Mouse (Mus musculus) megakaryocyte progenitor cell, adult 5-6 weeks (primary cell): ENCODE data around the gene Prrg2. TPM values are rescaled to one million over a fixed set of nuclear protein-coding genes. Genes with fewer than 3 reads are reported as not detected.

Experiments
- ATAC-seq: replicated peaks from 2 replicates; pipeline ENCODE4 v1.8.0; 2016; ENCODE audit warnings: mild to moderate bottlenecking, moderate TSS enrichment, inconsistent platforms; ENCODE audit not compliant: poor library complexity
- total RNA-seq, 2 experiments: library from RNA; stranded (forward) in 1 of 2; stranded (reverse) in 1 of 2; fragments of 157-497, 149-512 nt in 1 of 2; fragments of 200-1000 nt in 1 of 2; gene quantifications; 2 replicates each; pipeline versions ENCODE4 v1.2.3 to v1.2.4; 2015 to 2017

The Prrg2 gene
- total RNA-seq, 2 experiments from 2014 or later, result 2.6 to 4.2 TPM

- ATAC-seq, result no peak
Measured at GRCm38 (mm10) chr7:45014096-45014451, 48.4 kb downstream of the Prrg2 start.

- ATAC-seq, result no peak
Measured at GRCm38 (mm10) chr7:45013366-45014095, 48.9 kb downstream of the Prrg2 start.

GRCm38 (mm10) chr7:45012824-45013223, 49.7 kb downstream of the Prrg2 start:
- no peak for ATAC-seq

GRCm38 (mm10) chr7:45012011-45012410, 50.5 kb downstream of the Prrg2 start:
- ATAC-seq, result no peak

GRCm38 (mm10) chr7:45008411-45008810, 54.1 kb downstream of the Prrg2 start:
- ATAC-seq, result no peak

GRCm38 (mm10) chr7:45007846-45008245, 54.6 kb downstream of the Prrg2 start:
- no peak for ATAC-seq

- ATAC-seq, result no peak
Measured at GRCm38 (mm10) chr7:45007141-45007540, 55.3 kb downstream of the Prrg2 start.

GRCm38 (mm10) chr7:45006503-45006902, 56.0 kb downstream of the Prrg2 start:
- ATAC-seq, result no peak

GRCm38 (mm10) chr7:45005321-45005992, 57.0 kb downstream of the Prrg2 start:
- no peak for ATAC-seq

- peak; percentile 39 for ATAC-seq
Measured at GRCm38 (mm10) chr7:45004546-45004945, 57.9 kb downstream of the Prrg2 start.

Other genes starting within 250 kb of the Prrg2 start
Only the 30 nearest of the 36 such genes appear.
- gene Pnkp, start 205.5 kb downstream of the Prrg2 start, total RNA-seq (2015), result 43.4 and 49.9 TPM in 2 replicates
- gene Pnkp, start 205.5 kb downstream of the Prrg2 start, total RNA-seq (2017), result 60.7 and 69.8 TPM in 2 replicates
- gene Ptov1, start 192.9 kb downstream of the Prrg2 start, total RNA-seq (2015), result 55.3 and 63.9 TPM in 2 replicates
- 25.5 and 41.5 TPM in 2 replicates for gene Ptov1, start 192.9 kb downstream of the Prrg2 start, total RNA-seq (2017)
- 26.0 and 36.8 TPM in 2 replicates for gene Med25, start 170.0 kb downstream of the Prrg2 start, total RNA-seq (2015)
- 11.4 and 14.5 TPM in 2 replicates for gene Med25, start 170.0 kb downstream of the Prrg2 start, total RNA-seq (2017)
- 9.8 and 10.6 TPM in 2 replicates for gene Fuz, start 166.6 kb downstream of the Prrg2 start, total RNA-seq (2015)
- 16.6 and 19.9 TPM in 2 replicates for gene Fuz, start 166.6 kb downstream of the Prrg2 start, total RNA-seq (2017)
- gene Ap2a1, start 133.2 kb downstream of the Prrg2 start, total RNA-seq (2015), result 36.1 and 40.4 TPM in 2 replicates
- gene Ap2a1, start 133.2 kb downstream of the Prrg2 start, total RNA-seq (2017), result 25.8 and 39.8 TPM in 2 replicates
- gene Tsks, start 119.5 kb downstream of the Prrg2 start, total RNA-seq (2015), result not detected in 2 replicates
- gene Tsks, start 119.5 kb downstream of the Prrg2 start, total RNA-seq (2017), result not detected in 2 replicates
- gene Cpt1c, start 87.8 kb downstream of the Prrg2 start, total RNA-seq (2015), result 0.42 and 0.54 TPM in 2 replicates
- 0.25 and 1.6 TPM in 2 replicates for gene Cpt1c, start 87.8 kb downstream of the Prrg2 start, total RNA-seq (2017)
- gene Prmt1, start 76.1 kb downstream of the Prrg2 start, total RNA-seq (2015), result 147 and 153 TPM in 2 replicates
- gene Prmt1, start 76.1 kb downstream of the Prrg2 start, total RNA-seq (2017), result 113 and 135 TPM in 2 replicates
- gene Irf3, start 65.0 kb downstream of the Prrg2 start, total RNA-seq (2015), result 71.9 and 79.5 TPM in 2 replicates
- 70.4 and 89.4 TPM in 2 replicates for gene Irf3, start 65.0 kb downstream of the Prrg2 start, total RNA-seq (2017)
- gene Bcl2l12, start 64.0 kb downstream of the Prrg2 start, total RNA-seq (2015), result 22.6 and 25.9 TPM in 2 replicates
- gene Bcl2l12, start 64.0 kb downstream of the Prrg2 start, total RNA-seq (2017), result 26.2 and 28.0 TPM in 2 replicates
- 19.5 and 21.9 TPM in 2 replicates for gene Scaf1, start 46.3 kb downstream of the Prrg2 start, total RNA-seq (2015)
- 8.7 and 11.2 TPM in 2 replicates for gene Scaf1, start 46.3 kb downstream of the Prrg2 start, total RNA-seq (2017)
- 4.8 and 6.1 TPM in 2 replicates for gene Rras, start 44.7 kb downstream of the Prrg2 start, total RNA-seq (2015)
- gene Rras, start 44.7 kb downstream of the Prrg2 start, total RNA-seq (2017), result 1.1 TPM in 1 of 2 replicates, not detected in the other
- gene Prr12, start 9.8 kb downstream of the Prrg2 start, total RNA-seq (2015), result 20.5 and 21.7 TPM in 2 replicates
- 2.8 and 4.0 TPM in 2 replicates for gene Prr12, start 9.8 kb downstream of the Prrg2 start, total RNA-seq (2017)
- gene Nosip, start 248 bp downstream of the Prrg2 start, total RNA-seq (2015), result 39.7 and 45.0 TPM in 2 replicates
- gene Nosip, start 248 bp downstream of the Prrg2 start, total RNA-seq (2017), result 46.8 and 49.2 TPM in 2 replicates
- 4.6 and 7.8 TPM in 2 replicates for gene Rcn3, start 29.5 kb upstream of the Prrg2 start, total RNA-seq (2015)
- gene Rcn3, start 29.5 kb upstream of the Prrg2 start, total RNA-seq (2017), result 5.4 TPM in 2 replicates
- gene Fcgrt, start 41.2 kb upstream of the Prrg2 start, total RNA-seq (2015), result 0.54 and 0.62 TPM in 2 replicates
- 3.9 TPM in 2 replicates for gene Fcgrt, start 41.2 kb upstream of the Prrg2 start, total RNA-seq (2017)
- gene Rps11, start 61.8 kb upstream of the Prrg2 start, total RNA-seq (2015), result 3,046 and 3,197 TPM in 2 replicates
- 1,081 and 1,541 TPM in 2 replicates for gene Rps11, start 61.8 kb upstream of the Prrg2 start, total RNA-seq (2017)
- 2,930 and 3,118 TPM in 2 replicates for gene Rpl13a, start 66.1 kb upstream of the Prrg2 start, total RNA-seq (2015)
- gene Rpl13a, start 66.1 kb upstream of the Prrg2 start, total RNA-seq (2017), result 3,320 and 3,859 TPM in 2 replicates
- not detected in 2 replicates for gene Gm45713, start 73.6 kb upstream of the Prrg2 start, total RNA-seq (2015)
- 1.4 TPM in 1 of 2 replicates, not detected in the other for gene Gm45713, start 73.6 kb upstream of the Prrg2 start, total RNA-seq (2017)
- gene Flt3l, start 73.8 kb upstream of the Prrg2 start, total RNA-seq (2015), result 8.2 and 8.5 TPM in 2 replicates
- 4.7 and 7.0 TPM in 2 replicates for gene Flt3l, start 73.8 kb upstream of the Prrg2 start, total RNA-seq (2017)
- 114 and 146 TPM in 2 replicates for gene Pih1d1, start 91.6 kb upstream of the Prrg2 start, total RNA-seq (2015)
- 34.9 and 61.8 TPM in 2 replicates for gene Pih1d1, start 91.6 kb upstream of the Prrg2 start, total RNA-seq (2017)
- 57.5 and 59.3 TPM in 2 replicates for gene Aldh16a1, start 91.9 kb upstream of the Prrg2 start, total RNA-seq (2015)
- 23.4 and 25.8 TPM in 2 replicates for gene Aldh16a1, start 91.9 kb upstream of the Prrg2 start, total RNA-seq (2017)
- 0.07 TPM in 1 of 2 replicates, not detected in the other for gene Slc17a7, start 101.3 kb upstream of the Prrg2 start, total RNA-seq (2015)
- gene Slc17a7, start 101.3 kb upstream of the Prrg2 start, total RNA-seq (2017), result not detected in 2 replicates
- gene Gfy, start 116.9 kb upstream of the Prrg2 start, total RNA-seq (2015), result not detected in 2 replicates
- not detected in 2 replicates for gene Gfy, start 116.9 kb upstream of the Prrg2 start, total RNA-seq (2017)
- not detected in 2 replicates for gene Pth2, start 118.3 kb upstream of the Prrg2 start, total RNA-seq (2015)
- gene Pth2, start 118.3 kb upstream of the Prrg2 start, total RNA-seq (2017), result not detected in 2 replicates
- gene Ccdc155, start 142.2 kb upstream of the Prrg2 start, total RNA-seq (2015), result 0.15 TPM in 1 of 2 replicates, not detected in the other
- gene Ccdc155, start 142.2 kb upstream of the Prrg2 start, total RNA-seq (2017), result 0.34 TPM in 1 of 2 replicates, not detected in the other
- gene Dkkl1, start 149.5 kb upstream of the Prrg2 start, total RNA-seq (2015), result 3.8 and 5.4 TPM in 2 replicates
- 4.2 and 5.6 TPM in 2 replicates for gene Dkkl1, start 149.5 kb upstream of the Prrg2 start, total RNA-seq (2017)
- gene Tead2, start 153.1 kb upstream of the Prrg2 start, total RNA-seq (2015), result 2.2 TPM in 1 of 2 replicates, not detected in the other
- 0.20 TPM in 1 of 2 replicates, not detected in the other for gene Tead2, start 153.1 kb upstream of the Prrg2 start, total RNA-seq (2017)
- gene Cd37, start 176.4 kb upstream of the Prrg2 start, total RNA-seq (2015), result 104 and 124 TPM in 2 replicates
- gene Cd37, start 176.4 kb upstream of the Prrg2 start, total RNA-seq (2017), result 76.6 and 81.9 TPM in 2 replicates
- not detected in 2 replicates for gene Slc6a16, start 178.4 kb upstream of the Prrg2 start, total RNA-seq (2015)
- not detected in 2 replicates for gene Slc6a16, start 178.4 kb upstream of the Prrg2 start, total RNA-seq (2017)